Comparison of ENCODE assay signal across 10 mouse cellular contexts in the genomic region with DNA sequence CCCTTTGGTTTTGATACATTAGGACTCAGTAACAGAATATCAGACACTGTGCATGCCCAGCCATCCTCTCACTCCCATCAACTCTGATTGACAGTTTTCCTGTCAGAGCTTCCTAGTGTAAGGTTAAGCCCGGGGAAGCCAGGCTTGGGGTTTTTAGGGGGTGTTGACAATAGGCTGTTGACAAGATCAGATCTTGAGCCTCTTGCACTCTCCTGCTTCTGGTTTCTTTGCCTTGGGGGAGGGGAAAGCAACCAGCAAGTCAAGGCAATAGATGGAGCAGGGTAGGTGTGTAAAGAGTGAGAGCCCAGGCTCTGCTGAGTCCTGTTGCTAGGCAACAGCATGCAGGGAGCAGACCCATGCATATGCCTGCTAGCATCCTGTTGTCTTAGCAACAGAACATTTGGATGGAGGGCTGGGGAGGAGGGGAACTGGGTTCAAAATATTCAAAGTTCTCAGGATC.
A peak's percentile ranks its signal among the peaks of the same experiment; 100 is the strongest.
DNase-seq lines count a peak whose midpoint lies in the region; ATAC-seq and TF ChIP-seq lines count a peak whose summit lies in the region.
"Had no signal": no experiment of that assay in that cellular context is flagged by ENCODE, and none has a peak within 500 bp of the region (broad histone marks: within the 10 kb centered on the region; RNA-seq: fewer than 3 reads in every experiment).

No protein-coding gene starts in this region.

- H3K4me1 ChIP-seq in forebrain, embryonic 12.5 days = peaks cover 14% of the 10 kb centered on the region
- H3K4me1 ChIP-seq in midbrain, embryonic 14.5 days (ENCODE audit: control insufficient read depth, insufficient read depth, low read length) = peaks cover 27% of the 10 kb centered on the region; the same call in 1 of the 2 replicates
- H3K4me1 ChIP-seq: embryonic facial prominence, embryonic 15.5 days had no signal

- peak; percentile 95 for DNase-seq in brain, embryonic 14.5 days (ENCODE audit: low read depth)
- DNase-seq in layer of hippocampus, adult 9-11 months = peak; percentile 93
- peak; percentile 90 for DNase-seq in midbrain, embryonic 14.5 days
- no peak for DNase-seq in ovary, postnatal 36 days (ENCODE audit: low spot score)
- DNase-seq in lung, postnatal 25 days (ENCODE audit: low spot score) = no peak
- DNase-seq in thymus, adult 18-20 months = no peak
- no peak for DNase-seq in lung, postnatal 36 days

- H3K4me2 ChIP-seq in forebrain, embryonic 12.5 days = peak overlapping the region; percentile 30; the same call in 1 of the 2 replicates
- peak overlapping the region; percentile 4; the same call in 1 of the 2 replicates for H3K4me2 ChIP-seq in midbrain, embryonic 14.5 days (ENCODE audit: low read length)
- H3K4me2 ChIP-seq: embryonic facial prominence, embryonic 15.5 days had no signal

- H3K27ac ChIP-seq in forebrain, embryonic 12.5 days = peak overlapping the region; percentile 68
- H3K27ac ChIP-seq in midbrain, embryonic 14.5 days (replicated peaks; ENCODE audit: low read depth, low read length) = peak overlapping the region; percentile 72
- H3K27ac ChIP-seq: embryonic facial prominence, embryonic 15.5 days had no signal

- WGBS in forebrain, embryonic 12.5 days = 8% methylated on average over 1 of the region's 1 CpGs
- 5% methylated on average over 1 of the region's 1 CpGs for WGBS in midbrain, embryonic 14.5 days

- H3K36me3 ChIP-seq in forebrain, embryonic 12.5 days (replicated peaks) = no peaks in the 10 kb centered on the region
- no peaks in the 10 kb centered on the region for H3K36me3 ChIP-seq in midbrain, embryonic 14.5 days (ENCODE audit: control insufficient read depth, insufficient read depth, low read length)
- H3K36me3 ChIP-seq: embryonic facial prominence, embryonic 15.5 days; G1E had no signal

- peak; percentile 98 for ATAC-seq in forebrain, embryonic 12.5 days (ENCODE audit: low FRiP score)
- peak; percentile 97 for ATAC-seq in midbrain, embryonic 14.5 days (ENCODE audit: low FRiP score, low TSS enrichment)

- H3K4me3 ChIP-seq in forebrain, embryonic 12.5 days (replicated peaks) = no peak overlapping the region
- H3K4me3 ChIP-seq in midbrain, embryonic 14.5 days (replicated peaks; ENCODE audit: low read depth, low read length) = no peak overlapping the region
- H3K4me3 ChIP-seq: embryonic facial prominence, embryonic 15.5 days had no signal

- H3K9me3 ChIP-seq in forebrain, embryonic 12.5 days = no peaks in the 10 kb centered on the region
- no peaks in the 10 kb centered on the region for H3K9me3 ChIP-seq in midbrain, embryonic 14.5 days (ENCODE audit: control insufficient read depth, low read length)
- H3K9me3 ChIP-seq: embryonic facial prominence, embryonic 15.5 days had no signal

- no peak overlapping the region for H3K9ac ChIP-seq in forebrain, embryonic 12.5 days
- H3K9ac ChIP-seq in midbrain, embryonic 14.5 days (replicated peaks; ENCODE audit: low read length) = no peak overlapping the region
- H3K9ac ChIP-seq: embryonic facial prominence, embryonic 15.5 days had no signal

- no peaks in the 10 kb centered on the region for H3K27me3 ChIP-seq in forebrain, embryonic 12.5 days
- no peaks in the 10 kb centered on the region for H3K27me3 ChIP-seq in midbrain, embryonic 14.5 days (ENCODE audit: control insufficient read depth, insufficient read depth, low read length)
- H3K27me3 ChIP-seq: embryonic facial prominence, embryonic 15.5 days had no signal

- no peak for TF ChIP-seq POLR2A in brain, embryonic 14.5 days (IDR thresholded peaks at IDR 0.05; ENCODE audit: borderline replicate concordance, extremely low read depth, insufficient read depth, insufficient read length, poor library complexity, severe bottlenecking)

- TF ChIP-seq CTCF in brain, embryonic 14.5 days (IDR thresholded peaks at IDR 0.05; ENCODE audit: borderline replicate concordance, extremely low read depth, insufficient read depth, insufficient read length) = no peak

Comparison
In these comparisons a context has a peak if more than half of its experiments do, and no peak if none do; other contexts are left out.
1. DNase-seq: peak in brain, embryonic 14.5 days (single experiment), layer of hippocampus, adult 9-11 months (single experiment) and midbrain, embryonic 14.5 days (single experiment); none in ovary, postnatal 36 days (single experiment), lung, postnatal 25 days (single experiment), thymus, adult 18-20 months (0 of 2) and lung, postnatal 36 days (single experiment).